Mouse (Mus musculus) small intestine, adult 2 months (tissue): ENCODE measurements around the gene Catsper2.

Experiments
- CTCF ChIP-seq: fragments of 200-500 bp; IDR thresholded peaks from 2 replicates; pipeline ENCODE4 v1.5.1; 2012; ENCODE audit warnings: low read depth, mild to moderate bottlenecking, control low read depth, inconsistent platforms, low read length, moderate library complexity, mixed read lengths; ENCODE audit not compliant: insufficient replicate concordance, insufficient read length; ENCODE audit errors: extremely low read depth
- POLR2A ChIP-seq: fragments of 200-500 bp; IDR thresholded peaks from 2 replicates; pipeline ENCODE4 v1.6.1; 2012; ENCODE audit warnings: low read depth, mild to moderate bottlenecking, control low read depth, inconsistent platforms, low read length, moderate library complexity

DNA sequence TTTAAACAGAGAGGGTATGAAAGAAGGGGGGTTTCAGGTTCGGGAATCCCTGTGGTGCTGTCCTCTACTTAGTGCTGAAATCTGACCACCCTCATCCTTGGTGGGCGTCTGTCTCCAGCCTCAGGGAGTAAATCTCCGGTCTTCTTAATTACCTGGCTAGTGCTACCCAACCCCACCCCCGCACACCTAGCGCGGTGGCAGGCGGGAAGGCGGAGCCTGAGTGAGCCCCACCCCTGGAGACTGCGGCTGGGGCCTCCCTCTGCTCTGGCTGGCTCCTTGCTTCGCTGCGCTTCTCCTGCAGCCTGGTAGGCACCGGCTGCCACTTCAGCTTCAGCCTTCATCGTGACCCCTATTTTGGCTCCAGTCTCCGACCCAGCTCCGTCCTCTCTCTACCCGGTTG is 55.2 kb downstream of the Catsper2 start:
- no peak; the same call in 1 of the 2 replicates for TF ChIP-seq POLR2A
- no peak for TF ChIP-seq CTCF
